Mouse (Mus musculus) small intestine, adult 2 months (tissue): ENCODE data around the gene Kcnh4. TPM values are rescaled to one million over a fixed set of nuclear protein-coding genes. Genes with fewer than 3 reads are reported as not detected.

Experiments used
- H3K27ac ChIP-seq: fragments of 200-500 bp; 2 replicates; pipeline ENCODE4 v1.5.1; 2012; ENCODE audit warnings: low read depth, low read length, control low read depth, inconsistent platforms; ENCODE audit not compliant: insufficient read depth
- H3K27me3 ChIP-seq: fragments of 200-500 bp; 2 replicates; pipeline ENCODE4 v1.6.1; 2012; ENCODE audit warnings: mild to moderate bottlenecking, moderate library complexity, low read length, inconsistent platforms; ENCODE audit not compliant: control insufficient read depth, insufficient read depth
- H3K36me3 ChIP-seq: fragments of 200-500 bp; 2 replicates; pipeline ENCODE4 v1.6.1; 2012; ENCODE audit warnings: mild to moderate bottlenecking, low read length, control low read depth, inconsistent platforms; ENCODE audit not compliant: control insufficient read depth, insufficient read depth
- H3K4me1 ChIP-seq: fragments of 200-500 bp; 2 replicates; pipeline ENCODE4 v1.6.1; 2012; ENCODE audit warnings: low read length, inconsistent platforms, mixed read lengths; ENCODE audit not compliant: control insufficient read depth, insufficient read depth, insufficient read length
- H3K4me3 ChIP-seq: fragments of 200-500 bp; 2 replicates; pipeline ENCODE4 v1.5.1; 2012; ENCODE audit warnings: low read depth, mild to moderate bottlenecking, control low read depth, inconsistent platforms, low read length, moderate library complexity
- CTCF ChIP-seq: fragments of 200-500 bp; IDR thresholded peaks from 2 replicates; pipeline ENCODE4 v1.5.1; 2012; ENCODE audit warnings: low read depth, mild to moderate bottlenecking, control low read depth, inconsistent platforms, low read length, moderate library complexity, mixed read lengths; ENCODE audit not compliant: insufficient replicate concordance, insufficient read length; ENCODE audit errors: extremely low read depth
- POLR2A ChIP-seq: fragments of 200-500 bp; IDR thresholded peaks from 2 replicates; pipeline ENCODE4 v1.6.1; 2012; ENCODE audit warnings: low read depth, mild to moderate bottlenecking, control low read depth, inconsistent platforms, low read length, moderate library complexity
- WGBS: fragments of 180-500 bp; shearing (Covaris S2); methylation state at CpG from one replicate; pipeline ENCODE4 v1.1.7; 2018; 5-methylcytosine and 5-hydroxymethylcytosine counted together
- polyA plus RNA-seq: library from polyadenylated mRNA; depleted of rRNA; stranded (reverse); fragments of >200 nt; gene quantifications from 2 replicates; pipeline ENCODE4 v1.2.3, GENCODE M21; 2012

The Kcnh4 gene
- polyA plus RNA-seq, 1 experiment, result 0.04 TPM

GRCm38 (mm10) chr11:100716649-100717048, 43.1 kb downstream of the Kcnh4 start:
- 88% methylated on average over 3 of the region's 3 CpGs for WGBS

GRCm38 (mm10) chr11:100714948-100715347, 44.8 kb downstream of the Kcnh4 start:
- Histone ChIP-seq H3K4me3 (no peak overlapping the region), H3K36me3 (peaks cover 44% of the 10 kb centered on the region), H3K27ac (no peak overlapping the region), H3K27me3 (no peaks in the 10 kb centered on the region), H3K4me1 (peaks cover 19% of the 10 kb centered on the region)
- no peak for TF ChIP-seq CTCF
- no peak for TF ChIP-seq POLR2A
- 92% methylated on average over 6 of the region's 6 CpGs for WGBS

More at GRCm38 (mm10) chr11:100716649-100717048, 43.1 kb downstream of the Kcnh4 start:
- Histone ChIP-seq H3K4me3 (no peak overlapping the region), H3K4me1 (peaks cover 18% of the 10 kb centered on the region), H3K27ac (no peak overlapping the region), H3K27me3 (no peaks in the 10 kb centered on the region), H3K36me3 (peaks cover 44% of the 10 kb centered on the region)
- TF ChIP-seq POLR2A (no peak), CTCF (no peak)

- no peak for TF ChIP-seq POLR2A
- TF ChIP-seq CTCF, result peak; percentile 74; the same call in 1 of the 2 replicates
- 64% methylated on average over 6 of the region's 6 CpGs for WGBS
- peak overlapping the region; percentile 57; the same call in 1 of the 2 replicates for H3K4me3 ChIP-seq
These were observed 45.2 kb downstream of the Kcnh4 start for GRCm38 (mm10) chr11:100714534-100714915.

GRCm38 (mm10) chr11:100713735-100714533, 45.8 kb downstream of the Kcnh4 start, which contains the start of gene Hspb9:
Gene Hspb9 (plus strand): TSS chr11:100713850.
- Histone ChIP-seq H3K4me1 (peaks cover 16% of the 10 kb centered on the region), H3K4me3 (peak within 1 kb of the TSS; percentile 57), H3K27ac (peak within 1 kb of the TSS; percentile 65), H3K36me3 (peaks cover 39% of the 10 kb centered on the region), H3K27me3 (no peaks in the 10 kb centered on the region)
- WGBS, result 38% methylated on average over 38 of the region's 38 CpGs
- TF ChIP-seq CTCF, result no peak
- TF ChIP-seq POLR2A, result no peak; the same call in 1 of the 2 replicates

More at GRCm38 (mm10) chr11:100714534-100714915, 45.2 kb downstream of the Kcnh4 start:
- Histone ChIP-seq H3K27ac (peak overlapping the region; percentile 65), H3K4me1 (peaks cover 16% of the 10 kb centered on the region), H3K36me3 (peaks cover 40% of the 10 kb centered on the region), H3K27me3 (no peaks in the 10 kb centered on the region)

GRCm38 (mm10) chr11:100713174-100713573, 46.6 kb downstream of the Kcnh4 start:
- 83% methylated on average over 4 of the region's 4 CpGs for WGBS
- Histone ChIP-seq H3K36me3 (peaks cover 35% of the 10 kb centered on the region), H3K4me3 (peak overlapping the region; percentile 57), H3K4me1 (peaks cover 16% of the 10 kb centered on the region), H3K27ac (0 out of 2 replicates have a peak overlapping the region, but pooled peaks have one; percentile 35), H3K27me3 (no peaks in the 10 kb centered on the region)
- no peak for TF ChIP-seq CTCF
- TF ChIP-seq POLR2A, result no peak

GRCm38 (mm10) chr11:100711783-100712615, 47.7 kb downstream of the Kcnh4 start, which contains the start of gene Kat2a:
Gene Kat2a (minus strand): TSS chr11:100712465.
- peaks cover 31% of the 10 kb centered on the region for H3K36me3 ChIP-seq
- H3K27ac ChIP-seq, result no peak within 1 kb of the TSS
- 1% methylated on average over 47 of the region's 48 CpGs for WGBS
- peaks cover 16% of the 10 kb centered on the region for H3K4me1 ChIP-seq
- TF ChIP-seq CTCF (no peak), POLR2A (peak; percentile 65)
- peak within 1 kb of the TSS; percentile 87 for H3K4me3 ChIP-seq
- no peaks in the 10 kb centered on the region for H3K27me3 ChIP-seq

GRCm38 (mm10) chr11:100710977-100711376, 48.8 kb downstream of the Kcnh4 start:
- WGBS, result 66% methylated on average over 4 of the region's 4 CpGs
- H3K4me1 ChIP-seq, result peaks cover 16% of the 10 kb centered on the region
- TF ChIP-seq CTCF, result no peak
- TF ChIP-seq POLR2A, result no peak
- H3K27me3 ChIP-seq, result no peaks in the 10 kb centered on the region
- H3K36me3 ChIP-seq, result peaks cover 25% of the 10 kb centered on the region
- no peak overlapping the region for H3K27ac ChIP-seq
- H3K4me3 ChIP-seq, result no peak overlapping the region
